Mouse (Mus musculus) ovary, adult 18-20 months (tissue): ENCODE data around the gene Snx9.

ENCODE experiments used
- DNase-seq: peaks from one replicate; pipeline ENCODE4 v3.0.0; 2022; ENCODE audit warnings: low spot score, mixed read lengths

Gene Snx9

DNA sequence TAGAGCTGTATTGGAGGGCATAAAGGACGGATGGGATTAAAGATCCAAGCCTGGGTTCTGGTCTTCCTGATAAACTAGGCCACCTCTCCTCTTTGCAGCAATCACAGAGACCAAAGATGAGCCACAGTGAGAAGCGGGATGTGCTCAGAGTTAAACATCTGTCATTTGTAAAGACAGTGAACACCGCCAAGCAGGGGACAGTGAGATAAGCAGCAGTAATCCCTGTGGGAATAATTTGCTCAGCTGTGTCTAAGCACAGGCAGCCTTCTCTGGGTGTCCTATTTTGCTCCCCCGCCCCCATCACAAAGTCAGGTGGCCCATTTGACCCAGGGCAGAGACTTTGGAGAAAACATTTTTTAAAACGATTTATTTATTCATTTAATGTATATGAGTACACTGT, 125.6 kb downstream of the Snx9 start:
- DNase-seq: no peak

DNA sequence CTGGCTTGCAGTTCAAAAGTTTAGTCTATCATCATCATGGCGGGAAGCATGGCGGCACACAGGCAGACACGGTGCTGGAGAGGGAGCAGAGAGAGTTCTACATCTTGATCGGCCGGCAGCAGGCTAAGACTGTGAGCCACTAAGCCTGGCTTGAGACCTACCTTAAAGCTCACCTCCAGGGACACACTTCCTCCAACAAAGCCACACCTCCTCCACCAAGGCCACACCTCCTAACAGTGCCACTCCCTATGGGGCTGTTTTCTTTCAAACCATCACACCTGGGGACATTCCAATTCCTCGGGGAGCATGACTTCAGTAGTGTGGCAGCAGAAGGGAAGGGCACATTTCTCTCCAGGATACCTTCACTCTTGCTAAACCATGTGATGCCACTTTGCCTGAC, 127.4 kb downstream of the Snx9 start:
- no peak for DNase-seq

DNA sequence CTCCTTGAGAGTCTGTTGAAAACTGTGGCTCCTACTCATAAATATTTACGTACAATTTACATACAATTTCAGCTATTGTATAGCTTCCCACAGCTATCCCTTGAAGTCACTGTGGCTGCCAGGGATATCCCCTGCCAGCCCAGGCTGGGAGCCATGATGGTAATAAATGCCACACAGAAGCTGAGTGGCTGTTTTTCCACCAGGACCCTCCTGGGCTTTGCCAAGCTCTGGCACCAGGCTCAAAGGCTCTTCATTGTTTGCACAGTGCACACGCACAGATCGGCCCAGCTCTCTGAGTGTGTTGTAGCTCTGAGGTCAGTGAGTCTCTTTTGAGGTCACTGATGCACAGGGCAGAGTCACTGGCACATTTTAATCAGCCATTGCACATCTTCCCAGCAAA, 128.1 kb downstream of the Snx9 start:
- DNase-seq: no peak

DNA sequence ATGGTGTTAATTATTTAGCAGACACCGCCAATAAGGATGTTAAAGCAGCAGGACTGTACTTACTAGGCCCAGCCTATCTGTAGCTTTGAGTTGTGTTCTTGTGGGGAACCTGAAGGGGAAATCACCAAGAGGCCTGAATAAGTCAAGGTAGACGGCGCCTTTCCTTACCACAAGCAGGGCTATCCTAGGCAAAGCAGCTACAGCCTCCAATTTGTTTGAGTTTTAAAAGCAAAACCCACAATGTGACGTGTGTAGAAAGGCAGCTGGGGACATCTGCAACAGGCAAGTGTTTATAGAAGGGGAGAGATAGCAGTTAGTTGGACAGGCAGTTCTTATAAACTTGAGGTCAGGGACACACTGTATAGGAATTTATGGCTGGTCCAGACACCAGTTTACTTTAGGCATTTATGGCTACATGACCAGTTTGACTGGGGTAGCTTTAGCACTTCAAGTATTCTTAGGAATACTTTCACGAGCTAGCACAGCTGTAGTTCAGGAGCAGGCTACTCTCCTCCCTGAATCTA, 129.2 kb downstream of the Snx9 start:
- DNase-seq: no peak

DNA sequence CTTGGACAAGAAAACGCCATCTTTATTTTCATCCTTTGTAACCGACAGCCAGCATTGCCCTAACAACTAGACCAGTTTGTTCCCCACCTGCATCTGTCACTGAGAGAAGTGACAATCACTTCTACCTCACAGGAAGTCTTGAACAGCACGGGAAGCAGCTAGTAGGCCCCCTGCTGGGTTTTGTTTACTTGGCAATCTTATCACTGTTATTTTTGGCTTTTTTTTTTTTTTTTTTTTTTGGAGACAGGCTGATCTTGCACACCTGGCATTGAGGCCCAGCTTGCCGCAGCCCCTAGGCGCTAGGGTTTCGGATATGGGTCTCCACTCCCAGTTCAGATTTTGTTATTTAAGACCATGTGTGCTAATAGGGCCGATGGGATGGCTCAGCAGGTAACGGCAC, 132.4 kb downstream of the Snx9 start:
- DNase-seq: no peak

DNA sequence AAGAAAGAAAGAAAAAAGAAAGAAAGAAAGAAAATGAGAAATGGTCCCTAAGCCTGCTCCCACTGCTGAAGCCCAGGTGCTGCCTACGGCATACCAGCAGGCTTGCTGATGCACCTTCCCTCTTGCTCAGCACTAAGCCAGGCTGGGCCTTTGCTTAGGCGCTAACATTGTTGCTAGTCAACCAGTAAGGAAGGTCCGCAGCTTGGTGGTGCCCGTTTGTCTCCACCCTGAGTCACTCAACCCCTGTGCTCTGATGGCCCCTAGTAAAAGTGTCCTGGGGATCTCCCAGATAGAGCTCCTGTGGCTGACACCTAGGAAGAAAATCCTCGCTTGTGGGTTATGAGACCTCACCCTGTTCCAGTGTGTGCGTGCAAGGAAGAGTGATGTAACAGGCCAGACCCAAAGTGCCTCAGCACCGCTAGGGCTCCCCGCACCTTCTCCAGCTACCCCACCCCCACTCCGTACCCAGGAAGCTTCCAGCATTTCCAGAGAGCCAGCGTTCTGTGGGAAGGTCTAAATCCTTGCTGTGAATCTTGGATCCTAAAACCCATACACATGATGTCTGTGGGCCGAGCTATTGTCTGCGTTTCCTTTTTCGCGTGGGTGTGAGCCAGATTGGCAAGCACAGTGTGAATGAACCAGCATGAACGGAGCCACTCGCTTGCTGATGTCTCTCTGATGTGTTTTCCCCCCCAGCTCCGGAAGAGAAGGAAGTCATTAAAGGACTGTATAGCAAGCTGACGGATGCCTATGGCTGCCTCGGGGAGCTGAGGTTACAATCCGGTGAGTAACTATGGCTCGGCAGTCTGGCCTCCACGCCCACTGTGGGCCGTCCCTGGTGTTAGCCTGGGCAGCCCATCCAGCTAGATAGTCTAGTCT, 134.2 kb downstream of the Snx9 start:
- no peak for DNase-seq

DNA sequence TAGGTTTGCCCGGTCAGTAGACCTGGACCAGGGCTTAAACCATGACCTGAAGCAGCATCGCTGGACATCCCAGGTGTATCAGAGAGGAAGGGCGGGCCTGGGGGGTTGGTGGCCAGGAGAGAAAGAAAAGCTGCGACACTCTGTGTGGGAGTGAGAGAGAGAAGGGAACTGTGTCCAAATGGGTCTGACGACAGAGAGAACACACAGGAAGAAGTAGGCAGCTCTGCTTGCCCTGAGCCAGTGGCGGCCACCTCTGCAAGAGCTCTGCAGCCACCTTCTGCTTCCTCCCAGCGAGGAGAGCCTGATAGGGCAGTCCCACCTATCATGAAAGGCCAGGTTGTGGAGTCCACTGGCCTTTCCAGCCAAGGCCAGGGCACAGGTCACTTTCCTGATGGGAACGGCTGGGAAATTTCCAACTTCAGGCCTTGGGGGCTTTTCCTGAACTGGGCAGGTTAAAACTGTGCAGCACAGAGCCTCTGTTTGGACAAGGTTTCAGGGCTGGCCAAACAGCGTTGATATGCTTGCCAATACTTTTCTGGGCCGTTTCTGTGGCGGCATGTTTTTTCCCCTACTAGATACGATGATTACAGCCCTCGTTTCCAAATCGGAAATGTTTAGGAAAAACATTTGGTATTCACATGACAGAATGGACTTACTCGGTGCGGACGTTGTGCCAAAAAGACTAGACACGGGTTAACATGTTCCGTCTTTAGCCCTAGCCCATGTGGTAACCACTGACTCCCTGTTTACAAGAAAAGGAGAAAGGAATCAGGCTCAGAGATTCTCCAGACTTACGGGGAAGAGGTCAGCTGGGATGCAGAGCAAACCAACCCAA, 135.3 kb downstream of the Snx9 start:
- DNase-seq: no peak

DNA sequence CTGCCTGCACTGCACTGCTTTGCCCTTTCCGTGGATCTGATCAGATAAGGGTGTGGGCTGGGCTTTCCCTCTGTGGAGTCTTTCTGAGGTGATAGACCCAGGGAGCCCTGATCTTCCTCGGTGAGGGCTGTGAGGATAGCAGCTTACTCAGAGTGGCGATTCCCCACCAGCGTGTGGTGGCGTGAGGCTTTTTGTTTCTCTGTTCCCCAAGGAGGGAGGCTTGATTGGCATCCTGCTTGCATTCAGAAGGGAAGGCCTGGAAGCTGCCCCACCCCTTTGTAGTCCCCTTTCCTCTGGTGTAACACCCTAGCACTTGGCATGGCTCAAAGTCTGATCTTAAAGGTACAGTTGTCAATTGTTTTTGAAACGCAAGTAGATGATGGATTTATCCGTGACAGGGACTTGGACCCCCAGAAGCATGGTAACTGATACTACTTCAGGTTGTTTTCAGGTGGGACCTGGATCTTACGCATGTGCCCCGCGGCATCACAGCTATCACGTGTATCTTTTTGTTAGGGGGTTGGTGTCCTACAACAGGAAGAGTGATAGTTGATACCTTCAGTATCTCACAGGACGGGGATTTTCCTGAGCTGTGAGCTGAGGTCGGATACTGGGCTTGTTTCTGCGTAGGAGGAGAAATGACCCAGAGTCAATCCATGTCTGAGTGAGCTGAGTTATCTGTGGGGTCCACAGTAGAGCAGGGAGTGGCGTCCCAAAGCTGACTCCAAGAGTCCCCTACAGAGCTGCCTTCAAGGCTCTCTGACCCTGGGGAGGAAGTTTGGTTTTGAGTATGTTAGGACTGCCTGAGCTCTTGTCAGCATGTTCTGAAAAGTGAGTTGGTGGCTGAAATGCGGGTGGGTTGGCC, 136.2 kb downstream of the Snx9 start:
- DNase-seq: no peak

DNA sequence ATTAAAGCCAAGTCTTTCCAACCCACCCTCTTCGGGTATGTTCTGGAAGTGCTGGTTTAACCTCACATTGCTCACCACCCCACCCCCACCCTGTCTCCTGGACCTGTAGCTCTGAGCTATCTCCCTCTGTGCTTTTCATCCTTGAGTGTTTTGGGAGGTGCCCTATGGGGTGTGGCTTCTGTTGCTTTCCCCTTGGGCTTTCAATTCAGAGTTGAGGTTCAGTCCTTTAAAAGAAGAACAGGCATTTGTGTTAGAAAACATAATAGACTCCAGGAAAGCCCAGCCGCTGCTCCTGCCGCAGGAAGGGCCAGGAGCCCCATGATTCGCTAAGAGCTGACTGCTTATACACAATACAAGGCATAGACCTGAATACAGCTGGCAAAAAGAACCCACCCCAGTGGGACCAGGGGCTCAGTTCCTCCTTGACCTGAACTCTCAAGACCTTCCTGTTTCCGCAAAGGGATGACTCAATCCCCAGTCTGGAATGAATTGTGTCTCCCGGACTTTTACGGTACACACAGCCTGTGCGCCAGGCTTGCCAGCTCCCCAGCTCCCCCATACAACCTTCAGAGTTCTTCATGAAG, 136.9 kb downstream of the Snx9 start:
- DNase-seq: no peak

DNA sequence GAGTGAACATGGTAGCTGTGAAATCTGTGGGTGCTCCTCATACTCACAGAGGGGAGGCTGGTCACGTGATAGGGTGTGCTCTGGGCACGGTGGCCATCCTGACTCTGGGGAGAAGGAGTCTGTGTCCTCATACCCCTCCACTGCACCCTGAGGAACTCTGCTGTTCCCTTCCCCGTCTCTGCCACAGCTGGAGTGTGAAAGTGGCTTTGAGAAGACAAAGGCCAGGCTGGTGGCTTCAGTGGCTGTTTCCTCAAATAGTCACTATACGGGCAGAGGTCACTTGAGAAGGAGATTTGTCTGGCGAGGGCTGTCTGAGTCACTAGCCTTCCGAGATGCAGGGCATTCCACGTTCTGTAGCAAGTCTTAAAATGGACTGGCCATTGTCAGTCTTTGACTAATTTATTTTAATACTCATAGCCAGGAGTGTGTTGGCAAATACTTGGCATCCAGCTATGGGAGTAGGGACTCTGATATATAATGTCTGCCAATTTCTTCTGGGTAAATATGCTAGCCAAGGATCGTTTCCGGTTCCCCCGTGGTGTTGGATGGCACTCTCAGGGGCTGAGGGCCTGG, 137.5 kb downstream of the Snx9 start:
- no peak for DNase-seq

DNA sequence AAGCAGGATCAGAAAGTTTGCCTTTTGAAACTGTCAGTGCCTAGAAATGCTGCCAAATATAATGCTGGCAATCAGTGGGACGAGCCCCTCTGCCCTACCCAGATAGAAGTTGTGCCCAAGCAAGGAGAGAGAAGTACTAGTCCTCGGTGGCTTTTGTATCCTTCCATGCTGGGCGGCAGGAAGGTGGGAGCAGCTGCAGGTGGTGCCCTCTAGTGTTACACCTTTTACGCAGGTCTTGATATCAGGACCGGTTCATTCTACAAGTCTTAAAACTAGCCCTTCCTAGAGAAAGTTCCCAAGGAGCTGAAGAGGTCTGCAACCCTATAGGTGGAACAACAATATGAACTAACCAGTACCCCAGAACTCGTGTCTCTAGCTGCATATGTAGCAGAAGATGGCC, 139.7 kb downstream of the Snx9 start:
- no peak for DNase-seq
